Mouse (Mus musculus) thymus, adult 2 months (tissue): ENCODE measurements around the gene Serpinb6c. TPM values are rescaled to one million over a fixed set of nuclear protein-coding genes. Genes with fewer than 3 reads are reported as not detected.
"Not testable (repeated sequence)": the region's sequence is repeated elsewhere in the genome, so short reads cannot be mapped to it uniquely, and the experiment has no call there.

Experiments
- DNase-seq: peaks from one replicate; pipeline ENCODE4 v3.0.0; 2021
- H3K27ac ChIP-seq: fragments of 200-500 bp; 2 replicates; pipeline ENCODE4 v1.5.1; 2012; ENCODE audit warnings: low read length, control low read depth; ENCODE audit not compliant: control insufficient read depth, insufficient read depth
- H3K27me3 ChIP-seq: fragments of 200-500 bp; 2 replicates; pipeline ENCODE4 v1.6.1; 2012; ENCODE audit warnings: mild to moderate bottlenecking, low read length, moderate library complexity, mixed read lengths; ENCODE audit not compliant: control insufficient read depth, insufficient read depth
- H3K36me3 ChIP-seq: fragments of 200-500 bp; 2 replicates; pipeline ENCODE4 v1.6.1; 2012; ENCODE audit warnings: mild to moderate bottlenecking, low read length, moderate library complexity; ENCODE audit not compliant: control insufficient read depth, insufficient read depth
- H3K4me1 ChIP-seq: fragments of 200-500 bp; replicated peaks from 2 replicates; pipeline ENCODE4 v1.6.1; 2012; ENCODE audit warnings: low read length; ENCODE audit not compliant: control insufficient read depth, insufficient read depth
- H3K4me3 ChIP-seq: fragments of 200-500 bp; 2 replicates; pipeline ENCODE4 v1.5.1; 2012; ENCODE audit warnings: mild to moderate bottlenecking, low read length, control low read depth, moderate library complexity; ENCODE audit not compliant: control insufficient read depth, insufficient read depth
- CTCF ChIP-seq: fragments of 200-500 bp; IDR thresholded peaks from 2 replicates; pipeline ENCODE4 v1.5.1; 2012; ENCODE audit warnings: mild to moderate bottlenecking, control low read depth, low read length, moderate library complexity, borderline replicate concordance; ENCODE audit not compliant: control insufficient read depth, poor library complexity, insufficient read depth; ENCODE audit errors: extremely low read depth
- POLR2A ChIP-seq: fragments of 200-500 bp; IDR thresholded peaks from 2 replicates; pipeline ENCODE4 v1.6.1; 2012; ENCODE audit warnings: mild to moderate bottlenecking, low read length, control low read depth, moderate library complexity; ENCODE audit not compliant: control insufficient read depth, poor library complexity, insufficient read depth; ENCODE audit errors: extremely low read depth
- WGBS: fragments of 180-500 bp; shearing (Covaris S2); methylation state at CpG from one replicate; pipeline ENCODE4 v1.1.7; 2018; 5-methylcytosine and 5-hydroxymethylcytosine counted together
- polyA plus RNA-seq: library from polyadenylated mRNA; depleted of rRNA; stranded (reverse); fragments of >200 nt; gene quantifications from 2 replicates; pipeline ENCODE4 v1.2.3, GENCODE M21; 2012; rRNA removed

The Serpinb6c gene
- polyA plus RNA-seq = 0.09 and 0.28 TPM in 2 replicates

GRCm38 (mm10) chr13:33905176-33905954 is at the start of gene Serpinb6c:
TSS of gene Serpinb6c (minus strand) at chr13:33905708.
- Histone ChIP-seq H3K36me3 (no peaks in the 10 kb centered on the region), H3K27me3 (no peaks in the 10 kb centered on the region), H3K4me3 (no peak within 1 kb of the TSS), H3K27ac (no peak within 1 kb of the TSS), H3K4me1 (no peaks in the 10 kb centered on the region)
- WGBS = 88% methylated on average over 18 of the region's 18 CpGs
- TF ChIP-seq CTCF (no peak), POLR2A (no peak)
- no peak for DNase-seq

- 90% methylated on average over 2 of the region's 2 CpGs for WGBS
- no peak for TF ChIP-seq CTCF
- no peak for TF ChIP-seq POLR2A
- Histone ChIP-seq H3K27me3 (no peaks in the 10 kb centered on the region), H3K4me1 (no peaks in the 10 kb centered on the region), H3K4me3 (no peak overlapping the region), H3K36me3 (no peaks in the 10 kb centered on the region), H3K27ac (no peak overlapping the region)
- DNase-seq = no peak
Observed at GRCm38 (mm10) chr13:33952947-33953346, 47.4 kb upstream of the Serpinb6c start.

GRCm38 (mm10) chr13:33952075-33952449 is 46.6 kb upstream of the Serpinb6c start:
- Histone ChIP-seq H3K36me3 (no peaks in the 10 kb centered on the region), H3K27me3 (no peaks in the 10 kb centered on the region), H3K4me1 (no peaks in the 10 kb centered on the region), H3K4me3 (no peak overlapping the region), H3K27ac (no peak overlapping the region)
- 90% methylated on average over 1 of the region's 1 CpGs for WGBS
- no peak for DNase-seq
- TF ChIP-seq POLR2A = no peak
- no peak for TF ChIP-seq CTCF

GRCm38 (mm10) chr13:33951308-33952074 is 46.0 kb upstream of the Serpinb6c start:
- no peak overlapping the region for H3K27ac ChIP-seq
- TF ChIP-seq POLR2A = no peak
- no peak for TF ChIP-seq CTCF
- H3K4me1 ChIP-seq = no peaks in the 10 kb centered on the region
- 96% methylated on average over 4 of the region's 4 CpGs for WGBS
- no peaks in the 10 kb centered on the region for H3K36me3 ChIP-seq
- DNase-seq = no peak
- no peaks in the 10 kb centered on the region for H3K27me3 ChIP-seq
- H3K4me3 ChIP-seq = no peak overlapping the region

- 66% methylated on average over 4 of the region's 4 CpGs for WGBS
- DNase-seq = peak; percentile 23
- TF ChIP-seq CTCF = no peak
- no peak for TF ChIP-seq POLR2A
- Histone ChIP-seq H3K36me3 (no peaks in the 10 kb centered on the region), H3K4me1 (no peaks in the 10 kb centered on the region), H3K27ac (no peak overlapping the region), H3K27me3 (no peaks in the 10 kb centered on the region), H3K4me3 (no peak overlapping the region)
Observed at GRCm38 (mm10) chr13:33942212-33942779, 36.8 kb upstream of the Serpinb6c start.

- Histone ChIP-seq H3K4me3 (no peak overlapping the region), H3K27ac (no peak overlapping the region), H3K36me3 (no peaks in the 10 kb centered on the region), H3K4me1 (no peaks in the 10 kb centered on the region), H3K27me3 (no peaks in the 10 kb centered on the region)
- no peak for TF ChIP-seq CTCF
- 97% methylated on average over 5 of the region's 5 CpGs for WGBS
- DNase-seq = no peak
Observed at GRCm38 (mm10) chr13:33941288-33941808, 35.8 kb upstream of the Serpinb6c start.

GRCm38 (mm10) chr13:33937587-33937986 is 32.1 kb upstream of the Serpinb6c start:
- H3K27ac ChIP-seq = not testable (repeated sequence)

More at GRCm38 (mm10) chr13:33937587-33937986, 32.1 kb upstream of the Serpinb6c start:
- not testable (repeated sequence) for H3K27me3 ChIP-seq, H3K4me1 ChIP-seq, H3K36me3 ChIP-seq, DNase-seq, H3K4me3 ChIP-seq
